Mouse (Mus musculus) cerebellum, adult 2 months (tissue): ENCODE measurements around the gene H2afx. TPM values are rescaled to one million over a fixed set of nuclear protein-coding genes. Genes with fewer than 3 reads are reported as not detected.
"Not testable (repeated sequence)": the region's sequence is repeated elsewhere in the genome, so short reads cannot be mapped to it uniquely, and the experiment has no call there.

Experiments used
- DNase-seq, 2 experiments: peaks; one replicate each; pipeline ENCODE4 v3.0.0; 2021
- H3K27ac ChIP-seq: fragments of 200-500 bp; 2 replicates; pipeline ENCODE4 v1.5.1; 2012; ENCODE audit warnings: low read length, control low read depth, inconsistent platforms; ENCODE audit not compliant: insufficient read depth
- H3K27me3 ChIP-seq: fragments of 200-500 bp; 2 replicates; pipeline ENCODE4 v1.6.1; 2012; ENCODE audit warnings: inconsistent platforms, mild to moderate bottlenecking, low read length, moderate library complexity; ENCODE audit not compliant: control insufficient read depth, insufficient read depth
- H3K4me1 ChIP-seq: fragments of 200-500 bp; 2 replicates; pipeline ENCODE4 v1.6.1; 2011; ENCODE audit warnings: low read length; ENCODE audit not compliant: control insufficient read depth, insufficient read depth
- H3K4me3 ChIP-seq: fragments of 200-500 bp; replicated peaks from 2 replicates; pipeline ENCODE3; 2011; ENCODE audit warnings: mild to moderate bottlenecking, low read depth, low read length, control low read depth; ENCODE audit not compliant: insufficient read depth
- CTCF ChIP-seq: fragments of 200-500 bp; IDR thresholded peaks from 2 replicates; pipeline ENCODE4 v1.5.1; 2011; ENCODE audit warnings: low read depth, mild to moderate bottlenecking, control low read depth, low read length, moderate library complexity, borderline replicate concordance; ENCODE audit not compliant: insufficient read depth
- POLR2A ChIP-seq: fragments of 200-500 bp; IDR thresholded peaks from 2 replicates; pipeline ENCODE4 v1.6.1; 2011; ENCODE audit warnings: low read length, control low read depth, borderline replicate concordance; ENCODE audit not compliant: insufficient read depth
- WGBS: fragments of 180-500 bp; shearing (Covaris S2); methylation state at CpG from one replicate; pipeline ENCODE4 v1.1.7; 2018; 5-methylcytosine and 5-hydroxymethylcytosine counted together
- polyA plus RNA-seq: library from polyadenylated mRNA; depleted of rRNA; stranded (reverse); fragments of >200 nt; gene quantifications from 2 replicates; pipeline ENCODE4 v1.2.3, GENCODE M21; 2012

H2afx gene
- polyA plus RNA-seq, 1 experiment: 63.5 TPM

GRCm38 (mm10) chr9:44332918-44333638 lies 1.4 kb upstream of the H2afx start:
- no peak for TF ChIP-seq CTCF
- TF ChIP-seq POLR2A: no peak
- no peak for DNase-seq
- WGBS: 81% methylated on average over 13 of the region's 13 CpGs
- no peak overlapping the region for H3K4me3 ChIP-seq
- no peaks in the 10 kb centered on the region for H3K27me3 ChIP-seq
- peaks cover 7% of the 10 kb centered on the region; the same call in 1 of the 2 replicates for H3K4me1 ChIP-seq
- no peak overlapping the region for H3K27ac ChIP-seq

DNA sequence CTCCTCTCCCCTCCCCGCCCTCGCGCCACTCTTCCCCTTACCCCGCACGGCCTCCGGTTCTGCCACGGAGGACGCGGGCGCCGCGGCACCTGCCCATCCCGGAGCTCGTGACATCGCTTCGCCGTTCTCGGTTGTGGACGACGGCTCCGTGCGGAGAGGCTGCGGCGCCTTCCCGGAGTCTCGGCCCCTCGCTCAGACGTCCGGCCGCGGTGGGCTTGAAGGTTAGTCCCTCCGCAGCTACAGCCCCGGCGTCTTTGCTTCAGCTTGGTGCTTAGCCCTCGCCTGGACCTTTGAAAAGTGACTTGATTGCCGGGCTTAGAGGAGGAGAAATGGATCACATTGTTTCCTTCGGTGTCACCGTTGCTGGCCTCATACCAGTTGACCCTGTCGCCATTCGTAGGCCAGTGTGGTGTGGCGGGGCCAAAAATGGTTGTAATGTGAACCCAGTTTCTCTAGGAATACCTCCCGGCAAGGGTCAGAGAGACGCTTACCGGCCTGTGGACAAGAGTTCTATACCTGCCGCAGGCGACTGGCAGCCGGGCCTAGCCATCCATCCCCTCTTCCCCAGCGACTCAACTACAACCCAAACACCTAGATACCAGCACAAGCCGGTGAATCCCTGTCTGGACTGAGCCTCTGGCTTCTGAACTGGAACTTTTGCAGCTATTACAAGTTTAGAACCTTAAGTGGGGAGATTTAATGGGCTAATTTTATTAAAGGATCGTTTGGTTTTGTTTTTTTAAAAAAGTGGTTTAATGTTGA lies 1.0 kb downstream of the H2afx start:
- TF ChIP-seq POLR2A: no peak
- TF ChIP-seq CTCF: no peak
- Histone ChIP-seq H3K27ac (peak overlapping the region; percentile 72), H3K27me3 (no peaks in the 10 kb centered on the region), H3K4me3 (peak overlapping the region; percentile 79), H3K4me1 (peaks cover 7% of the 10 kb centered on the region; the same call in 1 of the 2 replicates)
- under 1% methylated on average over 50 of the region's 50 CpGs for WGBS
- DNase-seq: peak in 1 of 2 experiments; percentile 39

- WGBS: 4% methylated on average over 5 of the region's 5 CpGs
- no peak for DNase-seq
- Histone ChIP-seq H3K27ac (no peak overlapping the region), H3K4me3 (peak overlapping the region; percentile 79), H3K4me1 (peaks cover 7% of the 10 kb centered on the region; the same call in 1 of the 2 replicates), H3K27me3 (no peaks in the 10 kb centered on the region)
- TF ChIP-seq CTCF: no peak
Measured at GRCm38 (mm10) chr9:44336093-44336406, 1.6 kb downstream of the H2afx start.

GRCm38 (mm10) chr9:44336513-44336912 lies 2.0 kb downstream of the H2afx start:
- not testable (repeated sequence) for H3K27me3 ChIP-seq, H3K27ac ChIP-seq, DNase-seq, H3K4me3 ChIP-seq, H3K4me1 ChIP-seq
- 16% methylated on average over 4 of the region's 4 CpGs for WGBS

- no peak for TF ChIP-seq POLR2A
- TF ChIP-seq CTCF: no peak
- WGBS: 48% methylated on average over 3 of the region's 3 CpGs
- DNase-seq: no peak
- no peak overlapping the region for H3K4me3 ChIP-seq
- no peaks in the 10 kb centered on the region for H3K27me3 ChIP-seq
- no peak overlapping the region for H3K27ac ChIP-seq
- peaks cover 7% of the 10 kb centered on the region; the same call in 1 of the 2 replicates for H3K4me1 ChIP-seq
Measured at GRCm38 (mm10) chr9:44336964-44337363, 2.5 kb downstream of the H2afx start.

GRCm38 (mm10) chr9:44337436-44338169 lies 3.1 kb downstream of the H2afx start:
- TF ChIP-seq CTCF (no peak), POLR2A (no peak)
- H3K27me3 ChIP-seq: no peaks in the 10 kb centered on the region
- no peak overlapping the region for H3K27ac ChIP-seq
- no peak overlapping the region for H3K4me3 ChIP-seq
- peaks cover 9% of the 10 kb centered on the region; the same call in 1 of the 2 replicates for H3K4me1 ChIP-seq
- DNase-seq: no peak
- 39% methylated on average over 9 of the region's 9 CpGs for WGBS

- 76% methylated on average over 5 of the region's 5 CpGs for WGBS
Measured at GRCm38 (mm10) chr9:44338574-44338973, 4.1 kb downstream of the H2afx start.

More at GRCm38 (mm10) chr9:44338574-44338973, 4.1 kb downstream of the H2afx start:
- Histone ChIP-seq H3K27me3 (no peaks in the 10 kb centered on the region), H3K4me3 (no peak overlapping the region), H3K27ac (no peak overlapping the region), H3K4me1 (peaks cover 9% of the 10 kb centered on the region; the same call in 1 of the 2 replicates)
- TF ChIP-seq POLR2A (no peak), CTCF (no peak)
- no peak for DNase-seq
